Mouse (Mus musculus): ENCODE data around the gene Fuz.

Fuz gene

GRCm38 (mm10) chr7:44895593-44896434 lies at the start of gene Fuz:
Fuz (plus strand) TSS chr7:44896079.
- in situ Hi-C loops (cut with MboI, MseI) = loop anchor here (10.0 kb wide), 1 partner anchor 809 kb away; the partner anchor contains the start of gene Dbp

GRCm38 (mm10) chr7:44846804-44847203 lies 49.1 kb upstream of the Fuz start:
- in situ Hi-C loops (cut with MboI, MseI) = no loop called here

- in situ Hi-C loops (cut with MboI, MseI) = no loop called here
Measured at GRCm38 (mm10) chr7:44847772-44848171, 48.1 kb upstream of the Fuz start.

- in situ Hi-C loops (cut with MboI, MseI) = no loop called here
Measured at GRCm38 (mm10) chr7:44848561-44849415, 47.1 kb upstream of the Fuz start, which contains the start of the genes Akt1s1 and Tbc1d17. Akt1s1 (plus strand) TSS chr7:44848991. Tbc1d17 (minus strand) TSS chr7:44849079.

- in situ Hi-C loops (cut with MboI, MseI) = no loop called here
Measured at GRCm38 (mm10) chr7:44849416-44850111, 46.3 kb upstream of the Fuz start.

GRCm38 (mm10) chr7:44850146-44850545 lies 45.7 kb upstream of the Fuz start:
- in situ Hi-C loops (cut with MboI, MseI) = no loop called here

GRCm38 (mm10) chr7:44850789-44851624 lies 44.9 kb upstream of the Fuz start:
- in situ Hi-C loops (cut with MboI, MseI) = no loop called here

- in situ Hi-C loops (cut with MboI, MseI) = no loop called here
Measured at GRCm38 (mm10) chr7:44851625-44852234, 44.1 kb upstream of the Fuz start.

- in situ Hi-C loops (cut with MboI, MseI) = no loop called here
Measured at GRCm38 (mm10) chr7:44852259-44853027, 43.4 kb upstream of the Fuz start.

- in situ Hi-C loops (cut with MboI, MseI) = no loop called here
Measured at GRCm38 (mm10) chr7:44853065-44853464, 42.8 kb upstream of the Fuz start.

GRCm38 (mm10) chr7:44853596-44854355 lies 42.1 kb upstream of the Fuz start:
- in situ Hi-C loops (cut with MboI, MseI) = no loop called here

GRCm38 (mm10) chr7:44854356-44855031 lies 41.4 kb upstream of the Fuz start:
- in situ Hi-C loops (cut with MboI, MseI) = no loop called here

- in situ Hi-C loops (cut with MboI, MseI) = no loop called here
Measured at GRCm38 (mm10) chr7:44855036-44855435, 40.8 kb upstream of the Fuz start.

GRCm38 (mm10) chr7:44856265-44856916 lies 39.5 kb upstream of the Fuz start:
- in situ Hi-C loops (cut with MboI, MseI) = no loop called here

GRCm38 (mm10) chr7:44857042-44857552 lies 38.8 kb upstream of the Fuz start, which contains the start of gene Pnkp:
Pnkp (plus strand) TSS chr7:44857139.
- in situ Hi-C loops (cut with MboI, MseI) = no loop called here

GRCm38 (mm10) chr7:44857905-44858304 lies 38.0 kb upstream of the Fuz start:
- in situ Hi-C loops (cut with MboI, MseI) = no loop called here

- in situ Hi-C loops (cut with MboI, MseI) = no loop called here
Measured at GRCm38 (mm10) chr7:44859896-44860295, 36.0 kb upstream of the Fuz start.
